Mouse (Mus musculus) brain, adult 2 months (tissue): ENCODE results near the gene Cav2.

Source experiments
- DNase-seq: peaks from one replicate; pipeline ENCODE4 v3.0.0; 2011; ENCODE audit warnings: low read depth, low spot score

The Cav2 gene

GRCm38 (mm10) chr6:17280939-17281756, at the start of gene Cav2:
TSS of gene Cav2 (plus strand) at chr6:17281185.
- DNase-seq = peak; percentile 84

DNA sequence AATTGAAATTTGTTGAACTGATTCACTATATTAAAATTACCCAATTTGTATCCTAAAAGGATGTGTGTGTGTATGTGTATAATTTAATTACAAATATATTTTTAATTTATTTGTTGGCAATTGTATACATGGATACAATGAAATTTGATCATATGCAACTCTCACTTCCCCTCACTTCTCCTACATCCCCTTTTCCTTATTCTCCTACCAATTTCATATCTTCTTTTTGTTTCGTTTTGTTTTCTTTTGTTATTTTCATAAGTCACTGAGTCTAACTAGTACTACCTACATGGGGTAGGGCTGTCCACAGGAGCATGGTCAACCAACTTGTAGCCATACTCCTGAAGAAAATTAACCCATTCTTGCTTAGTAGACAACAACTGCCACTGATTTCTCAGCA, 41.3 kb upstream of the Cav2 start:
- no peak for DNase-seq

GRCm38 (mm10) chr6:17241013-17241412, 40.0 kb upstream of the Cav2 start:
- no peak for DNase-seq

- DNase-seq = peak; percentile 43
Observed at GRCm38 (mm10) chr6:17246959-17247358, 34.0 kb upstream of the Cav2 start.

GRCm38 (mm10) chr6:17247673-17248072, 33.3 kb upstream of the Cav2 start:
- no peak for DNase-seq

DNA sequence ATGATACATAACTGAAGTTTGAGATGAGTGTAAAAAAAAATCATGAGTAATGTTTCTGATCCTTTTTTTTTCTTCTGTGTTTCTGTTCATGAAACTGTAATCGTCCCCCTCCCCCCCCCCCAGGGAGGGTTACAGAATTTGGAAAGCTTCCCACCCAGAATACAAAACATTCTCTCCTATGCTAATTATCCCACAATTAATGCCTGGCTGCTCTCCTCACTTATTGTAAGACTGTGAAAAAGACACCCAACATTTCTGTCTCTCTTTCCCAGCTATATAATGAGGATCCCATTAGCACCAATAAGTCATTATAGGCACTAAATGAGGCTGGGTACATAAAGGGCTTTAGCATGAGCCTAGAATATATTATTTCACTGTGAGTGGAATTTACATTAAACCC, 32.7 kb upstream of the Cav2 start:
- peak; percentile 3 for DNase-seq

GRCm38 (mm10) chr6:17251958-17252357, 29.0 kb upstream of the Cav2 start:
- no peak for DNase-seq

DNA sequence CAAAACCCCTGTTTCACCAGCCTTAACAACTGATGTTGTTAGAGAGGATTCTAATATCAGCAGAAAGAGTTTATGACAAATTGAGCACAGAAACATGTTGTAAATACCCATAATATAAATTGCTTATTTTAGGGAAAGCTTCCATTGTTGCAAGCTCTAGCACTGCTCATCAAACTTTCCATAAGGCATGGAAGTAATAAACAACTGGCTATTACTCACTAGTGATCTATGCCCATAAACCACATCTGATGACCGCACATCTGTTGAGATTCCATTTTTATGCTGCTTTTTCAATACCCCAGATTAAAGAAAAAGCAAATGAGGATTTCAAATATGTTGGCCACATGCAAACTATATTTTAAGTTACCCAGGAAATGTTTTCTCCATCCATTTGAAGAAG, 22.8 kb upstream of the Cav2 start:
- no peak for DNase-seq

- DNase-seq = no peak
Observed at GRCm38 (mm10) chr6:17258911-17259310, 22.1 kb upstream of the Cav2 start.

DNA sequence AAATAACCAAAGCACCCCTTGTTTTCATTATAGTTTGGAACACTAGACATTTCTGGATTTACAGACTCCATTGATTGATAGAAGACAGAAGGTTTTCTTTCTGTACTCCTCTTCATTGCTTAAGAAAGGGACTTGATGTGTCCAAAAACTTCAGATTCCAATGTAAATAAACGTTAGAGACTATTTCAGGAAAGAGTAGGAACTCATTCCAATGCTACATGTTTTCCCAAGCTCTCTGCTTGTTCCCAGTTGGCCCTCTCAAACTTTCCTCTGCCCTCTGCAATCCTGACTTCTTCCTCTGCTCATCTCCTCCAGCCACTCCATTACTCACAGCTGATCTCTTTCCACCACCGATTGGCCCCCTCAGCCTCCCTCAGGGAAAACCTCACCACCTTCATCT, 18.2 kb upstream of the Cav2 start:
- no peak for DNase-seq

- no peak for DNase-seq
Observed at GRCm38 (mm10) chr6:17265043-17265442, 15.9 kb upstream of the Cav2 start.

DNA sequence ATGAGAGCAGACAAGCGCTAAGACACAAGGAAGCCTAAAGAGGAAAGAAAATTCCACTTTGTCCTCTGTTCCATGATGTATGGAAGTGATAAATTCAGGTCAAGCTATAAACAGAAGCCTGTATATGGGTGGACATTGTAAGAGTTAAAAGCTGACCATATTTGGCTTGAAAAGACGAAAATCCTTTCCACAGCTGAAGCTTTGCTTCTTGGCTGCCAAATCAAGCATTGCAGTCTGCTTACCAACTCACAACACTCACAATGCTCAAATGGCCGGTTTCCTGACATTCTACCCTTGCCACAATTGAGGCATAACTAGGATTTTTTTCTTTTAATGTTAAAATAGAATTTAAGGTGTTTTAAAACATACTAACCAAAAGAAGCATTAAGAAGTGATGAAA, 14.5 kb upstream of the Cav2 start:
- no peak for DNase-seq

DNA sequence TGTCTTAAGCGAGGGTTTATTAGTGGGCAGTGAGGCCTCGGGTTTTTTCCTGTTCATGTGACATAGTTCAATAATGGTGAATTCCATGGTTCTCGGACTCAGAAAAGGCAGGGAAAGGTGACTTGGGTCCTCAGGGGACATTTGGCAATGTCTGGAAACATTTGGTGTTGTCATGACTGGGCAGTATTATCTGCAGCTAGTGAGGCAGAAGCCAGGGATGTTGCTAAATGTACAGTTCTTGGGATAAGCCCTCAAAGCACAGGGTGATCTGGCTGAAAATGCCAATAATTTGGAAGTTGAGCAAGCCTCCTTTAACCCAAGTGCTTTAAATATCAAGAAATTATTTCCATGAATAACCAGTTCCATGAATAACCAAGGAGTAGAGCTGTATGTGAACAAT, 2.6 kb upstream of the Cav2 start:
- DNase-seq = no peak

DNA sequence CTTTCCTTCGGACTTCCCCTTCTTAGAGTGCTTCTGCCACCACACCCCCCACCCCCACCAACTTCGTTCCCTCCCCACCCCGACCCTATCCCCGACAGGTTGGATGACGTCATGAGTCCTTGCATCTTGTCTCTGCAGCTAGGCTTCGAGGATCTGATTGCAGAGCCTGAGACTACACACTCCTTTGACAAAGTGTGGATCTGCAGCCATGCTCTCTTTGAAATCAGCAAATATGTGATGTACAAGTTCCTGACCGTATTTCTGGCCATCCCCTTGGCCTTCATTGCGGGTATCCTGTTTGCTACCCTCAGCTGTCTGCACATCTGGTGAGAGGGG, 740 bp downstream of the Cav2 start:
- peak; percentile 35 for DNase-seq

DNA sequence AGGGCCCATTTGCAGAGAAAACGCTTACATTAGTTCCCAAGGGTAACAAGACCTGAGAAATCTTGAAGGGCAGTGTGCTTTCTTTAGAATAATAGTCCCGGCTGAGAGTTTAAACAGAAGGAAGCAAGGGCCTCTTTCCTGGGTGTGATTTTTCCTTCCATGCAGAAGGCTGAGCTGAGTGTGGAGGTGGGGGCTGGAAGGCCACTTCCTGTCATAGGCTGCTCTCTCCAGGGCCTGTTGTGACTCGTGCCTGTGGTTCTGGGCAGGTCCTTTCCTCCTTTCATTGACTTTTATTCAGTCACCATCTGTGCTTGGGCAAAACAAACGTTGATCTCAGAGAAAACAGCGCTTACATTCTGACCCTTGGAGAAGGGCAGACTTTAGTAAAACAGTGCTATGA, 1.2 kb downstream of the Cav2 start:
- DNase-seq = no peak

- DNase-seq = no peak
Observed at GRCm38 (mm10) chr6:17283834-17284233, 2.8 kb downstream of the Cav2 start.

- no peak for DNase-seq
Observed at GRCm38 (mm10) chr6:17286381-17286780, 5.4 kb downstream of the Cav2 start.

- DNase-seq = no peak
Observed at GRCm38 (mm10) chr6:17295116-17295515, 14.1 kb downstream of the Cav2 start.

DNA sequence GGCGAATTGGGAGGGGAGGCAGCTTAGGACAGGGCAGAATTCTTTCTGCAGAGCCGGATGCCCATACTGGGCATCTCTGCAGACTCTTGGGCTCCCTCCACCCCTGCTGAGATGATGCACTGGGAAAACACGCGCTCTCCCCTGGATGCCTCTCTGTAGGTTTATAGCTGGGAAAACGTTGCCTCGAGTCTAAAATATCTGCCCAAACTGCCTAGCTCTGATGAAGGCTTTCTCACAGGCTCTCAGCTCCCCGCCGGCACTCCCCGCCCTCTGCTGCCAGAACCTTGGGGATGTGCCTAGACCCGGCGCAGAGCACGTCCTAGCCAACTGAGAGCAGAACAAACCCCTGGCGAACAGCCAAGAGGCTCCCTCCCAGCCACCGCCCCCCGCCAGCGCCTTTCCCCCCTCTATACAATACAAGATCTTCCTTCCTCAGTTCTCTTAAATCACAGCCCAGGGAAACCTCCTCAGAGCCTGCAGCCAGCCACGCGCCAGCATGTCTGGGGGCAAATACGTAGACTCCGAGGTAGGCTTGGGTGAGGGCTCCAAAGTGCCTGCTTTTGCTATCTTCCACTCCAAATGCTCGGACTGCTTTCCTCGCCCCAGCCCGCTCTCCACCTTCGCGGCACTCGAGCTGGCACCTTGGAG, 25.1 kb downstream of the Cav2 start, which contains the start of gene Cav1:
Gene Cav1 (plus strand): TSS at position 382 of the 648 bp plus-strand sequence.
- DNase-seq = peak; percentile 75

- no peak for DNase-seq
Observed at GRCm38 (mm10) chr6:17306602-17307325, 25.8 kb downstream of the Cav2 start.

DNA sequence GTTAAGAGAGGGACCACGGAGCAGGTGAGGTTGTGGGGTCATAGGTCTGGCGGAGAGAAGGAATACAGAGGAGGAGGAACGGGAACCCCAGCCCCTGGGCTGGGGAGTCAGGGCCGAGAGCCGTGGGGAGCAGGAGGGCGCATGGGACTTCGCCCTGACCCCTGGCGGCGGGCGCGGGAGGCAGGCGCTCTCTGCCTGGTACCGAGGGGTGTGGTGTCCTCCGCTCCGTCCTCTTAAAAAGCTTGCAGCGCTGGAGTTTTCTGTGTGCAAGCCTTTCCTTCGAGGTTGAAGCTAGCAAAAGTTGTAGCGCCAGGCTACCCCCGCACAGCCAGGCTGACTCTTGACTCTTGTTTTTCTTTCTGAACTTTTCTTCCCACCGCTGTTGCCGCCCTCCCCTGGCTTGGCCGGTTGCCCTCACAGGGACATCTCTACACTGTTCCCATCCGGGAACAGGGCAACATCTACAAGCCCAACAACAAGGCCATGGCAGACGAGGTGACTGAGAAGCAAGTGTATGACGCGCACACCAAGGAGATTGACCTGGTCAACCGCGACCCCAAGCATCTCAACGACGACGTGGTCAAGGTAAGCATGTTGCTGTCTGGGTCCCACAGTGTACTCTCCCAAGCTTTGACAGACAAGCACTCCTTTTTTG, 26.6 kb downstream of the Cav2 start:
- DNase-seq = peak; percentile 27

- no peak for DNase-seq
Observed at GRCm38 (mm10) chr6:17308661-17309060, 27.7 kb downstream of the Cav2 start.
